Mouse (Mus musculus) erythroblast, embryonic 14.5 days (primary cell): ENCODE results near the gene Lrrc1.

Experiments used
- GATA1 ChIP-seq: IDR thresholded peaks from 2 replicates; pipeline ENCODE4 v1.6.1; 2012; ENCODE audit warnings: low read length, inconsistent platforms, mixed read lengths
- TAL1 ChIP-seq: IDR thresholded peaks from 3 replicates; pipeline ENCODE4 v1.6.1; 2012; ENCODE audit warnings: low read length, inconsistent platforms, mixed read lengths

DNA sequence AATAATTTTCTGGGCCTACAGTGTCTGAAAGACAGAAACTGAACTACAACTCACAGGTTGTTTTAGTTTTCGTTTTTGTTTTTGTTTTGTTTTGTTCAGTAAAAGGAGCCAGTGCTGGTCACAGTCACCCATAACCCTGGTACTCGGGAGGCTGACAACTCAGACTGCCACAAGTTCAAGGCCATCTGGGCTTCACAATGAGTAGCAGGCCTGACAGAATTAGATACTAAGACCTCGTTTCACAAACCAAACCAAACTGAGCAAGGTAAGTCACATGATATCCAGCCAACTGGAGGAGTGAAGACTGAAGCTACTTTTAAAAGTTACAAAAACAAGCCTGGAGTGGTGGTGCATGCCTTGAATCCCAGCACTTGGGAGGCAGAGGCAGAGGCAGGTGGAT lies 46.3 kb downstream of the Lrrc1 start:
- TF ChIP-seq GATA1 (no peak), TAL1 (no peak)
